Comparison of ENCODE assay signal across 11 mouse cellular contexts in the genomic region with DNA sequence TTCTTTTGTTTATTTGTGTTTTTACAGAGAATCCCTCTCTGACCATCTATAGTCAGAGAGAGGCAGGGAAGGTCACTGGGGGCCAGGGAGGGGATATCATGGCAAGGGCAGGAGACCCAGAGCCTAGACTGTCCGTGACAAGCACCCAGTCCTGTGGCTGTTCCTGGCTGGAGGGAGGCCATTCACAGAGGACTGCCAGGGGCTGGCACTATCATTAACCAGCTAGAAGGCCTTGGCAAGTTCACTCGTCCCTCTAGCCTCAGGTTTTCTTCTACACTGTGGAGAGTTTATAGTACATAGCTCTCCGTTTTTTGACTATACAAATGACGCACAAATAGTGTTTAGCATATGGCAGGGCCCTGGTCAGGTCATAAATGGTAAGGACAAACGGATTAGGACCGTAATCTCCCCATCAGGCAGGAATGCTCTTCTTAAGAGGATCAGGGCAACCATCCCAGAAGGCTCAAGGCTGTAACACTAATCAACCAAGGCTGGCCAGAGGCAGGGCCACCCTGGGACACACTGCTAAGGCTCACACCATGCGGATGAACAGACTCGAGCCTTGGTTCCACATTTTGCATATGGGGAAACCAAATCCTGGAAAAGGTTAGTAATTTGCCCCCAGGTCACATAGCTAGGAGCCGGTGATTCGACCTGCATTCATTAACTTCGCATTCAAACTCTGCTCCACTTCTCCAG. TPM values are rescaled to one million over a fixed set of nuclear protein-coding genes. Genes with fewer than 3 reads are reported as not detected.
A peak's percentile ranks its signal among the peaks of the same experiment; 100 is the strongest.
DNase-seq lines count a peak whose midpoint lies in the region; ATAC-seq and TF ChIP-seq lines count a peak whose summit lies in the region.
"Had no signal": no experiment of that assay in that cellular context is flagged by ENCODE, and none has a peak within 500 bp of the region (broad histone marks: within the 10 kb centered on the region; RNA-seq: fewer than 3 reads in every experiment).

No protein-coding gene starts in this region.

- no peak overlapping the region for H3K4me2 ChIP-seq in embryonic facial prominence, embryonic 14.5 days (ENCODE audit: low read depth, low read length)
- no peak overlapping the region for H3K4me2 ChIP-seq in hindbrain, embryonic 16.5 days (ENCODE audit: low read length)

- H3K36me3 ChIP-seq in embryonic facial prominence, embryonic 14.5 days (ENCODE audit: control insufficient read depth, insufficient read depth, low read length) = no peaks in the 10 kb centered on the region
- no peaks in the 10 kb centered on the region for H3K36me3 ChIP-seq in embryonic facial prominence, embryonic 10.5 days (replicated peaks)
- H3K36me3 ChIP-seq in hindbrain, embryonic 16.5 days (ENCODE audit: control insufficient read depth, insufficient read depth, low read length) = no peaks in the 10 kb centered on the region

- no peak overlapping the region for H3K4me3 ChIP-seq in embryonic facial prominence, embryonic 14.5 days (ENCODE audit: low read depth, low read length)
- H3K4me3 ChIP-seq in embryonic facial prominence, embryonic 10.5 days = no peak overlapping the region
- H3K4me3 ChIP-seq in hindbrain, embryonic 16.5 days (ENCODE audit: low read length) = no peak overlapping the region

- no peak overlapping the region for H3K27ac ChIP-seq in embryonic facial prominence, embryonic 14.5 days (replicated peaks; ENCODE audit: low read depth, low read length)
- H3K27ac ChIP-seq in embryonic facial prominence, embryonic 10.5 days (replicated peaks) = no peak overlapping the region
- H3K27ac ChIP-seq in hindbrain, embryonic 16.5 days (ENCODE audit: low read depth, low read length) = 0 out of 2 replicates have a peak overlapping the region, but pooled peaks have one; percentile 44

- H3K9ac ChIP-seq in embryonic facial prominence, embryonic 14.5 days (ENCODE audit: low read depth, low read length) = peak overlapping the region; percentile 0; the same call in 1 of the 2 replicates
- H3K9ac ChIP-seq in hindbrain, embryonic 16.5 days (ENCODE audit: low read depth, low read length) = 0 out of 2 replicates have a peak overlapping the region, but pooled peaks have one; percentile 9
- H3K9ac ChIP-seq: forebrain, postnatal 0 days had no signal

- no peaks in the 10 kb centered on the region for H3K27me3 ChIP-seq in embryonic facial prominence, embryonic 14.5 days (replicated peaks; ENCODE audit: control insufficient read depth, insufficient read depth, low read length)
- no peaks in the 10 kb centered on the region for H3K27me3 ChIP-seq in embryonic facial prominence, embryonic 10.5 days (replicated peaks; ENCODE audit: low read depth, poor library complexity, severe bottlenecking)
- H3K27me3 ChIP-seq in hindbrain, embryonic 16.5 days (replicated peaks; ENCODE audit: control insufficient read depth, insufficient read depth, low read length) = no peaks in the 10 kb centered on the region

- ATAC-seq in embryonic facial prominence, embryonic 14.5 days (ENCODE audit: low read depth) = no peak
- ATAC-seq in hindbrain, embryonic 16.5 days = no peak
- ATAC-seq: forebrain, postnatal 0 days had no signal

- no peak for TF ChIP-seq POLR2A in brain, embryonic 14.5 days (IDR thresholded peaks at IDR 0.05; ENCODE audit: borderline replicate concordance, extremely low read depth, insufficient read depth, insufficient read length, poor library complexity, severe bottlenecking)

- no peak for TF ChIP-seq CTCF in brain, embryonic 14.5 days (IDR thresholded peaks at IDR 0.05; ENCODE audit: borderline replicate concordance, extremely low read depth, insufficient read depth, insufficient read length)

- no peaks in the 10 kb centered on the region for H3K9me3 ChIP-seq in embryonic facial prominence, embryonic 14.5 days (ENCODE audit: control insufficient read depth, low read length)
- H3K9me3 ChIP-seq in embryonic facial prominence, embryonic 10.5 days = no peaks in the 10 kb centered on the region
- no peaks in the 10 kb centered on the region for H3K9me3 ChIP-seq in hindbrain, embryonic 16.5 days (ENCODE audit: control insufficient read depth, low read length)

- 54% methylated on average over 11 of the region's 11 CpGs for WGBS in embryonic facial prominence, embryonic 14.5 days
- WGBS in embryonic facial prominence, embryonic 10.5 days = 57% methylated on average over 11 of the region's 11 CpGs
- WGBS in hindbrain, embryonic 16.5 days = 74% methylated on average over 11 of the region's 11 CpGs

- peaks cover 4% of the 10 kb centered on the region; the same call in 1 of the 2 replicates for H3K4me1 ChIP-seq in embryonic facial prominence, embryonic 14.5 days (ENCODE audit: control insufficient read depth, insufficient read depth, low read length)
- H3K4me1 ChIP-seq in embryonic facial prominence, embryonic 10.5 days = peaks cover 43% of the 10 kb centered on the region
- H3K4me1 ChIP-seq in hindbrain, embryonic 16.5 days (ENCODE audit: control insufficient read depth, insufficient read depth, low read depth, low read length) = peaks cover 22% of the 10 kb centered on the region

- DNase-seq in embryonic facial prominence, embryonic 14.5 days (ENCODE audit: low spot score) = no peak
- no peak for DNase-seq in embryonic facial prominence, embryonic 10.5 days (ENCODE audit: low spot score)
- peak; percentile 59 for DNase-seq in kidney, adult 9 months
- DNase-seq in kidney, adult 18-20 months = no peak
- peak; percentile 18 for DNase-seq in brain, embryonic 14.5 days (ENCODE audit: low read depth)
- DNase-seq in natural killer cell, adult 2 months (ENCODE audit: low spot score in 2 of 2) = no peak
- DNase-seq in cerebellum, adult 9-10 months = no peak
- DNase-seq: embryo, embryonic 11 days; forebrain, postnatal 0 days; liver had no signal

RNA-seq across cellular contexts. Expression of a gene that starts 55.0 kb away (rescaled TPM):
- 7.6 and 8.4 TPM in 2 replicates for polyA plus RNA-seq in embryonic facial prominence, embryonic 14.5 days (2014; fragmentation: Nextera tagmentation; extraction: Ambion mirVana)
- 3.2 and 4.0 TPM in 2 replicates for polyA plus RNA-seq in embryonic facial prominence, embryonic 10.5 days (2016; fragmentation: Nextera tagmentation; extraction: Ambion mirVana)
- 51.9 and 61.2 TPM in 2 replicates for polyA plus RNA-seq in brain, embryonic 14.5 days (2012; rRNA removed)
- polyA plus RNA-seq in hindbrain, embryonic 16.5 days (2015; fragmentation: Nextera tagmentation; extraction: Ambion mirVana) = 8.4 and 9.8 TPM in 2 replicates

Comparison
In these comparisons a context has a peak if more than half of its experiments do, and no peak if none do; other contexts are left out.
1. DNase-seq: peak in kidney, adult 9 months (single experiment) and brain, embryonic 14.5 days (single experiment); none in embryonic facial prominence, embryonic 14.5 days (single experiment), embryonic facial prominence, embryonic 10.5 days (single experiment), kidney, adult 18-20 months (single experiment), natural killer cell, adult 2 months (0 of 2) and cerebellum, adult 9-10 months (single experiment).